Mouse (Mus musculus) mature B cell (primary cell): ENCODE results near the gene Cd80.

Experiments used
- in situ Hi-C: fragments of 300-500 bp; cut with MboI; formaldehyde crosslinking; loops from 2 replicates; pipeline ENCODE4 v1.14.3; 2019

Cd80 gene

DNA sequence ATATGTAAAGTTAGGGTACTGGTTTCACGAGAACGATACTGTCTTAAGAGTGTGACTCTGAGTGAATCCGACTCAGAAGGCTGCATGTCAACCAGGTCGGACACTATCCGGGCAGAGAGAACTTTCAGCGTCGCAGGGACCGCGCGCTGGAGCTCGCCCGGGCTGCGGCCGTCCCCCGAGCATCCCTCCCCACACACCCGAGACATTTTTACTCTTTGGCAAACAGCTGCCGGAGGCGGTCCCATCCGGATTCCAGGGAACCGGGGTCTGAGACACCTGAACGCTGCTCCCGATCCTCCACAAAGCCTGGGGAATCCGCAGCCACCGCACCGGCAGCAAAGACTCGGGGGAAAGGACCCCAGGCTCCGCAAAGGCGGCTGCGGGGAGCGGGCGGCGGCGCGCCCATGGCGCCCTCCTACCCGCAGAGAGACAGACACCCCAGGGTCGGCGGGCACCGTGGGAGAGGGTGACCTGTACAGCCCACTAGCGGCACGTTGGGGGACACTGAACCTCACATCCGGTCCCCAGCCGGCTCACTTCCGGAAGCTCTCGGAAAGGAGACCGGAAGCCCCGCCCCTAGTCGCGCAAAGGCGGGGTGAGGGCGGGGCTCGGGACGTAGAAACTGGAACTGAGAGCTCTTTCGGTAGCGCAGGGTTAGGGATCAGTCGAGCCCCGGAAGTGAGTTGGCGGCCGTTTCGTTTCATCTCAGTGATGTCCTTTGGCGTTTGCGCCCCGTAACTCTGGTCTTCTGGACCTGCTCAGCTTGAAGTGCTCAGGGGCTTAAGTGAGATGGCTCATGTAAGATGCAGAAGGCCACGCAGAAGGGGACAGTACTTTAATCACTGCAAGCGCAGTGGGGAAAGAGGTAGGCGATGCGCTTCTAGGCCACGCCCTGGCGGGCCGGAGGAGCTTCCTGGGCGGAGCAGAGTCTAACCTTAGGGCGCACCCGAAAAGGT, 67.0 kb downstream of the Cd80 start, which contains the start of gene Timmdc1:
TSS of gene Timmdc1 (minus strand) at position 535 of the 956 bp plus-strand sequence.
- in situ Hi-C loops, result no loop called here

- in situ Hi-C loops, result no loop called here
Observed at GRCm38 (mm10) chr16:38526264-38526663, 70.9 kb downstream of the Cd80 start.

GRCm38 (mm10) chr16:38536544-38537146, 81.3 kb downstream of the Cd80 start:
- in situ Hi-C loops, result no loop called here

GRCm38 (mm10) chr16:38538716-38539380, 83.5 kb downstream of the Cd80 start:
- in situ Hi-C loops, result no loop called here
